Mouse (Mus musculus) cerebellum, postnatal 25 days (tissue): ENCODE data around the gene Mapkapk3.

Source experiments
- DNase-seq, 2 experiments: peaks; one replicate each; pipeline ENCODE4 v3.0.0; 2021; ENCODE audit warnings: mixed read lengths in 2 of 2

Mapkapk3 gene

GRCm38 (mm10) chr9:107263912-107264311, 25.8 kb downstream of the Mapkapk3 start:
- DNase-seq = no peak

GRCm38 (mm10) chr9:107262375-107262774, 27.3 kb downstream of the Mapkapk3 start:
- DNase-seq = no peak

DNA sequence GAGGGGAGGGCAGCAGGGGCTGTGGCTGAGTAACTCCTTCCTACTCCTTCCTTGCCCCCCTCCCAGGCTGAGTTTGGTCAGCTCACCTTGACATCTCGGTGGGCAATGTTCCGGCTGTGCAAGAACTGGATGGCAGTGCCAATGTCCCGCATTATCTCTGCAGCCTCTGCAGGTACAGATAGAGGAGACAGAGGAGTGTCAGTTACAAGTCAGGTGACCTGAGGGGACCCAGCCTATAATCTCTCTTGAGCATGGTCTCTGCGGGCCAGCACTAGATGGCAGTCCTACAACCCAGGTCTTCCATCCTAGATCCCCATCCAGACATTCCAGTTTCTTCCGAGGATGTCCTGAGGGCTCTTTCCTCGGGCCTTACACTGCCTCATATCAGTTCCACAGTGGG, 27.9 kb downstream of the Mapkapk3 start:
- no peak for DNase-seq

DNA sequence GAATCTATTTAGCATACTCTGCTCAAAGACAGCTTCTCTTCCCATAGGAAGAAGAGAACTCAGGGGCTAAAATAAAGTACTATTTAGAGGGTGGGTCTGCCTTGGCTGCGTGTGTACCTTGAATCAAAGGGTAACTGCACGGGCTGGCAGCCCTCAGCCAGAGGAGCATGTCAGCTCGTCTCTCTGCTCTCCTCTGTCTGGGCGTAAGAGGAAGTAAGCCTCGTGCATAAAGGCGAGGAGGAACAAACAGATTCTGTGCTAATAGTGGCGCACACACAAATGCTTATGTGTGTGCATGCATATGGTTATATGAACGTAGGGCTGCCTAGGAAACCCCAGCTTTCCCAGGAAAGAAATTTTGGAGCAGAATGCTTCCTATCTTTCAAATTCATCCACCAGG, 28.8 kb downstream of the Mapkapk3 start:
- no peak for DNase-seq

DNA sequence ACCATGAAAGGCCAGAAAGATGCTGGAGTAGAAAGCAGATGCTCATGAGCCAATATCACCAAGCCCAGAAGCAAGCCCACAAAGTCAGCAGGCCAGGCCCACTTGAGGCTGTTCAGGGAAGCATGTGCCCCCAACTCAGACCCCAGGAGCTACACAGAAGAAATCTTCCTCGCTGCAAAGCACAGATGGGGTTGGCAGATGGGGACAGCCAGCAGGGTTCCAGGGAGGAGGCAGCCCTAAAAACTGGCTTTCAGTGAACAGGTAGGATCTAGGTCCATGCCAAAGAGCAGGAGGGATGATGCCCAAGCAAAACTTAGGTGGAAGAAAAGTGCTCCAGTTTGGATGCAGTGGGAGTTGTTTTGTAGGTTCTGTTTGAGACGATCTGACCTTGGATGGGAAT, 29.2 kb downstream of the Mapkapk3 start:
- DNase-seq = peak; percentile 78 to 81

- DNase-seq = peak in 1 of 2 experiments; percentile 42
Observed at GRCm38 (mm10) chr9:107259571-107259970, 30.1 kb downstream of the Mapkapk3 start.

- DNase-seq = peak; percentile 64 to 71
Observed at GRCm38 (mm10) chr9:107255596-107255995, 34.1 kb downstream of the Mapkapk3 start.

DNA sequence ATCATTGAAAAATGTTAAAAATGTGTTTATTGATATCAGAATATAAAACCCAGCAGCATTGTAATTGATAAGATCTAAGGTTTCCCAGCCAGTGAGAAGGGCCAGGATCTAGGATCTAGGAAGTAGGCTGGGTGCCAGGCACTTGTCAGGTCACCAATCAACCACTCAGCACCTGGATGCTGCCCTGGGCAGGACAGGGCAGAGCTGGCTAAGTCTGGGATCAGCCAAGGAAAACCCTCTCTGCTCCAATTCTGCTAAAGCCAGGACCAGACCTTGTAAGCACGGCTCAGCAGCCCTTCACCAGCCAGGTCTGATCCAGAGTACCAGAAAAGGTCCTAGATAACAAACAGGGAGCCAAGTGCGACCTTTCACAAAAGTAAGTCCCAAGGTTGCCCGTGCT, 34.8 kb downstream of the Mapkapk3 start:
- DNase-seq = peak; percentile 59 to 64

GRCm38 (mm10) chr9:107254476-107254875, 35.2 kb downstream of the Mapkapk3 start:
- peak; percentile 84 to 87 for DNase-seq

GRCm38 (mm10) chr9:107252164-107252563, 37.5 kb downstream of the Mapkapk3 start:
- DNase-seq = peak; percentile 55 to 78

DNA sequence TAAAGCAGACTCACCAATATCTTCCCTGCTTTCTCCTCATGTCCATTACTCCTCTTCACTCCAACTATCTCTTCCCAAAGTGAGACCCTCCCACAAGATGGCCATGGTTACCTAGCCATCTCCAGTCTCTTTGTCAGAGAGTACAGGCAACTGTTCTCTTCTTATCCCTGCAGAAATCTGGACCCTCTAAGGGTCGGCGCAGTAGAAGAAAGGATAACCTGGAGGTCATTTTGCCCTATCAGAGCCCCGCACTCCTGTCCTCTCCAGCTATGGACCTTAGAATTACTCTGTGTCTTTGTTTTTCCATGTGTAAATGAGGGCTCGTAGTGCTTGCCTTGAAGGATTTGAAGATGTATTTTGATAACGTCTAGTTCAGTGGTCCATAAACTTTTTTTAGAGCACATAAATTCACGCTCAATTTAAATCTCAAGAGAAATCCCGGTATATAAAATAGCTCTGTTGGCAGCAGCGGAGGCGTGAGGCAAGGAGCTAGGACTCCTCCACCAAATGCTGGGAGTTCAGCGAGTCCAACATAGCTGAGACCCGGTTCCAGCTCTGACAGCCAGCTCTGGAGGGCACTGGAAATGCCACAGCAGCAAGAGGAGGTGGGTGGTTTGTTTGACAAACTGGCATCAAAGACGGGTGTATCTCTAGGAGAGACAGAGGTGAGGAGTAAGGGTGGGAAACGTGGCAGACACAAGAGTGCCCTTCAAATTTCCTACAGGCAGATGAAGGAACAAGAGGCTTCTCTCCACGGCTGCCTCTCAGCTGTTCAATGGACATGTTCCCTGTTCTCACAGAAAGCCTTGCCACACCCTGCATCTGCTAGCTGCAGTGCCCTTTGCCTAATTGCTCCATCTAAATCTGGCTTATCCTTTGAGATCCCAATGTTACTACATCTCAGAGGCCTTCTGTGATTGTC, 39.0 kb downstream of the Mapkapk3 start:
- DNase-seq = no peak

DNA sequence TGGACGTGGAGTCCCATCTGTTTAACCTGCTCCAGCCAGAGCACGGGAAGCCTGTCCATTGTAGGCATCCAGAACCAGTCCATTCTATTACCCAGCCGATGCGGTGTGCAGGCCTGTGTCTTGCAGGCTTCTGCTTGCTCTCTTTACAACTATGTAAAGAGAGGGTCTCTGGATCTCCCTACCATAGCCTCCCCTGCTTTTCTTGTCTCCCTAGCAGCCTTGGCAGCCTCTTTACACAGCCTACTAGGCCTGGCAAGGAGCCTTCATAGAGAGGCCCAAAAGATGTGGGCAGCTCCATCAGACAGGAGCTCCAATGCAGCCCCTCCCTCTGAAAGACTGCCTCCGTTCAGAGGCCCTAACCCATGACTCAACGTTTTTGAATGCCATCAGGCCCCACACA, 40.5 kb downstream of the Mapkapk3 start:
- DNase-seq = no peak

DNA sequence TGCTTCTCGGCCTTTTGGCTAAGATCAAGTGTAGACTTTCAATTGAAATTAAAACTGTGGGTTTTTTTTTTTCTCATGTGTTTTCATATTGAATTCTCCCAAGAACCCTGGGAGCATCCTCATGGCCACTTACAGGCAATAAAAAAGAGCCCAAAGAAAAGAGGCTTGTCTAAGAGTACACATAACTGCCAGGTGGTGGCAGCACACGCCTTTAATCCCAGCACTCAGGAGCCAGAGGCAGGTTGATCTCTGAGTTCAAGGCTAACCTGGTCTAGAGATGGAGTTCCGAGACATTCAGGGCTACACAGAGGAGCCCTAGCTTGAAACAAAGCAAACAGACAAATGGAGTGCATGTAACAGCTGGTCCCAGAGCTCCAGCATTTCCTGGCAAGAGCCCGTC, 43.5 kb downstream of the Mapkapk3 start:
- peak; percentile 43 to 66 for DNase-seq

GRCm38 (mm10) chr9:107245311-107245710, 44.4 kb downstream of the Mapkapk3 start:
- no peak for DNase-seq

GRCm38 (mm10) chr9:107236151-107236550, 53.5 kb downstream of the Mapkapk3 start:
- DNase-seq = no peak

DNA sequence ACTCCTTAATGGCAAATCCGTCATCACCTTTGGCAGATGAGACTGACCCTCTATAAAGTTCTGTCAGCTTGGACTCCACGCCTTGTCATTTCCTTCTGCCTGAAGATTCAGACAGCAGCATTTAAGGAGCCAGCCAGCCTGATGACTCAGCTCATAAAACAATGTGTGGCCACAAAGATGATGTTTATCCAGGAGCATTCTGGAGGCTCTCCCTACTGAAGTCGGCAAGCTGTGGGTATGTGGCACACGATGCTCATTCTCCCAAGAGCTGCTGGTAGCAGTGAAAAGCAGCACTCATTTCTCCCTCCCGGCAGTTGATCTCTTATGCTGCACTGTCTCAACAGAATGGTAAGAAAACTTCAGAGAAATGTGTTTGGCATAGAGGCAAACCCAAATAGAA, 54.4 kb downstream of the Mapkapk3 start:
- DNase-seq = no peak

DNA sequence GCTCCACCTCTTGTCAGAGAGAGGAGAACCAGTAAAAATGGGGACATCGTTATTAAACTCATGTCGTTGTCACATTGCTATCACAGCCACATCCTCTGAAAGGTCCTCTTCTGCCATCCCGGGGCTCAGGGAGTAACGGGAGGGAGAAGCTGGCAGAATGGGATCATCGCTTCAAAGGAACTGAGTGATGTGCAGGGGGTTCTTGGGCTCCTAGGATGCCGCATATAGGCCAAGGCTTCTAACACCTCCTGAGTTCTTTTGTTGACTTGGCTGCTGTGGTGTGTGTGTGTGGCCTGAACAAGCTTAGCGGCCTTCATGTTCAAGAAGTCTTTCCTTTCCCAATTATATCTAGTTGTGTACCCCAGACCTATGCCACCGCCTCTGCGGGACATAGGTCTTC, 57.5 kb downstream of the Mapkapk3 start:
- DNase-seq = no peak

- peak; percentile 91 to 93 for DNase-seq
Observed at GRCm38 (mm10) chr9:107231539-107232139, 58.0 kb downstream of the Mapkapk3 start, which contains the start of gene Dock3. Gene Dock3, minus strand, starts transcription at chr9:107231909.

DNA sequence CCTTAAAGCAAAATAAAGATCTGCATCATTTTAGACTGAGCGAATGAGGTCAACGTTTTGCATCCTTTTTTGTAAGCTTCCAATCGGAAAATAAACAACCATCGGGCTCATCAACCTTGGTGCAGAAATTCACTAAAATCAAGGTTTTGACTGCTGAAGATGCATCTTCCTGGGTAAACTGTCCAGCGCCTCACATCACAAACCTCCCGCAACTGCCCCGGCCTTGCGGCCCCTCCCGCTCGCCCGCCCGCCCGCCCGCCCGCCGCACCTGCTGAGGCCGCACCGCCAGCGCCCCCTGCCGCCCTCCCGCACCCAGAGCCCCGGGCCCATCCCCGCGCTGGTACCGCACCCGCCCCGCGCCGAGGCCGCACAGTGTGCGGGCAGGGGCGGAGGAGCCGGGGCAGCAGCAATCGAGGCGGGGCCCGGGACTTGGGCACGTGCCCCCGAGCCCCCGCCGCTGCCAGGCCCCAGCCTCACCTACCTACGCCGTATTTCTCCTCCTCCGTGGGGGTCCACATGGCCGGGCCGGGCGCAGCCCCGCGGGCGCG, 58.6 kb downstream of the Mapkapk3 start:
- DNase-seq = peak; percentile 88 to 93

DNA sequence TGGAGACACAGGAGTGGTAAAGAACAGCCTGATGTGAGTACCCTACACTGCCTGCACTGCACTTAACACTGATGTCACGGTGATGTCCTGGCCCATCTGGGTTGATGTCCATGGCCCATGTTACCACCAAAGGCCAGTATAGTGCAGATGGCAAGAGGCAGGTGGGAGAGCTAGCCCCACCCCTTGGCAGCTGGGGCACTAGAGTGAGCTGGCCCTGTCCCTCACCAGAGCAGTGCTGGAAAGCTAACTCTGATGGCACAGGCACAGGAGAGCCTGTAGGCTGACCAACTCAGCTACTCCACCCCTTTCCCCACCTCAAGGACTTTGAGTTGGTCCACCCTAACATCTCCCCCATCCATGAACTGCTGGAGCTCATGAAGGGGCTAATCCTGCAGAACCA, 65.1 kb downstream of the Mapkapk3 start:
- DNase-seq = peak; percentile 33 to 52
